Mouse (Mus musculus) liver (tissue): ENCODE data around the gene Tle6.
A peak's percentile ranks its signal among the peaks of the same experiment; 100 is the strongest.
"Not testable (repeated sequence)": the region's sequence is repeated elsewhere in the genome, so short reads cannot be mapped to it uniquely, and the experiment has no call there.

Source experiments
- DNase-seq: peaks from one replicate; pipeline ENCODE4 v3.0.0-alpha.2; 2020; ENCODE audit warnings: mixed read lengths

Gene Tle6

GRCm38 (mm10) chr10:81600738-81601203 is at the start of gene Tle6:
Tle6 (minus strand) TSS chr10:81601073.
- peak; percentile 97 for DNase-seq

- peak; percentile 89 for DNase-seq
Measured at GRCm38 (mm10) chr10:81648803-81649775, 48.2 kb upstream of the Tle6 start, which contains the start of gene Gm10778. Gm10778 (plus strand) TSS chr10:81649059.

- DNase-seq = no peak
Measured at GRCm38 (mm10) chr10:81646015-81646555, 45.2 kb upstream of the Tle6 start.

GRCm38 (mm10) chr10:81645391-81645790 is 44.5 kb upstream of the Tle6 start:
- no peak for DNase-seq

- DNase-seq = no peak
Measured at GRCm38 (mm10) chr10:81644716-81645115, 43.8 kb upstream of the Tle6 start.

- no peak for DNase-seq
Measured at GRCm38 (mm10) chr10:81644162-81644561, 43.3 kb upstream of the Tle6 start.

- peak; percentile 95 for DNase-seq
Measured at GRCm38 (mm10) chr10:81643449-81644055, 42.7 kb upstream of the Tle6 start.

GRCm38 (mm10) chr10:81642648-81643448 is 42.0 kb upstream of the Tle6 start:
- DNase-seq = no peak

GRCm38 (mm10) chr10:81641978-81642647 is 41.2 kb upstream of the Tle6 start:
- DNase-seq = no peak

GRCm38 (mm10) chr10:81641566-81641965 is 40.7 kb upstream of the Tle6 start:
- no peak for DNase-seq

GRCm38 (mm10) chr10:81640825-81641224 is 40.0 kb upstream of the Tle6 start:
- not testable (repeated sequence) for DNase-seq

- DNase-seq = no peak
Measured at GRCm38 (mm10) chr10:81638101-81638500, 37.2 kb upstream of the Tle6 start.

GRCm38 (mm10) chr10:81636338-81636737 is 35.5 kb upstream of the Tle6 start:
- peak; percentile 52 for DNase-seq

GRCm38 (mm10) chr10:81633253-81634099 is 32.6 kb upstream of the Tle6 start:
- peak; percentile 95 for DNase-seq

- no peak for DNase-seq
Measured at GRCm38 (mm10) chr10:81628390-81628789, 27.5 kb upstream of the Tle6 start, which contains the start of gene Ankrd24. Ankrd24 (plus strand) TSS chr10:81628540.

GRCm38 (mm10) chr10:81627836-81628220 is 27.0 kb upstream of the Tle6 start:
- no peak for DNase-seq

- DNase-seq = peak; percentile 93
Measured at GRCm38 (mm10) chr10:81626994-81627835, 26.3 kb upstream of the Tle6 start, which contains the start of gene Sirt6. Sirt6 (minus strand) TSS chr10:81627797.

- DNase-seq = peak; percentile 29
Measured at GRCm38 (mm10) chr10:81626101-81626993, 25.5 kb upstream of the Tle6 start.

- peak; percentile 62 for DNase-seq
Measured at GRCm38 (mm10) chr10:81623441-81623840, 22.6 kb upstream of the Tle6 start.
